Mouse (Mus musculus) hindbrain, postnatal 0 days (tissue): ENCODE data around the gene Krt32. TPM values are rescaled to one million over a fixed set of nuclear protein-coding genes. Genes with fewer than 3 reads are reported as not detected.

Source experiments
- ATAC-seq: fragments of 200-750 bp; cut with Nextera tagmentation; 2 replicates; pipeline ENCODE4 v1.8.0; 2017; ENCODE audit warnings: mild to moderate bottlenecking, moderate TSS enrichment, moderate library complexity
- DNase-seq: peaks from one replicate; pipeline ENCODE4 v3.0.0-alpha.2; 2015; ENCODE audit warnings: low spot score
- H3K27ac ChIP-seq: fragments of 300-500 bp; sonication (generic); 2 replicates; pipeline ENCODE4 v1.5.1; 2014; ENCODE audit warnings: mild to moderate bottlenecking
- H3K27me3 ChIP-seq: fragments of 300-500 bp; sonication (generic); 2 replicates; pipeline ENCODE4 v1.6.1; 2014; ENCODE audit warnings: low read length, mixed read lengths; ENCODE audit not compliant: insufficient read depth
- H3K36me3 ChIP-seq: fragments of 300-500 bp; sonication (generic); 2 replicates; pipeline ENCODE4 v1.6.1; 2014; ENCODE audit warnings: low read length, mixed read lengths; ENCODE audit not compliant: insufficient read depth
- H3K4me1 ChIP-seq: fragments of 300-500 bp; sonication (generic); 2 replicates; pipeline ENCODE4 v1.6.1; 2014; ENCODE audit warnings: antibody characterized with exemption, low read length, mixed read lengths; ENCODE audit not compliant: insufficient read depth
- H3K4me2 ChIP-seq: fragments of 300-500 bp; sonication (generic); 2 replicates; pipeline ENCODE4 v1.6.1; 2014; ENCODE audit warnings: low read depth, mild to moderate bottlenecking, low read length, moderate library complexity, mixed read lengths
- H3K4me3 ChIP-seq: fragments of 300-500 bp; sonication (generic); 2 replicates; pipeline ENCODE4 v1.5.1; 2014; ENCODE audit warnings: low read length
- H3K9ac ChIP-seq: fragments of 300-500 bp; sonication (generic); replicated peaks from 2 replicates; pipeline ENCODE4 v1.6.1; 2014; ENCODE audit warnings: mild to moderate bottlenecking, low read length, moderate library complexity, mixed read lengths
- H3K9me3 ChIP-seq: fragments of 300-500 bp; sonication (generic); 2 replicates; pipeline ENCODE4 v1.6.1; 2016; ENCODE audit warnings: low read length, mixed read lengths
- CTCF ChIP-seq: IDR thresholded peaks from 2 replicates; pipeline ENCODE4 v1.5.1; 2016; ENCODE audit warnings: antibody characterized with exemption, control low read depth, low read depth
- WGBS: fragments of 180-500 bp; shearing (Covaris S2); extraction: QIAGEN DNeasy Blood & Tissue Kit; methylation state at CpG from one replicate; pipeline ENCODE4 v1.1.7; 2014; 5-methylcytosine and 5-hydroxymethylcytosine counted together
- polyA plus RNA-seq: library from polyadenylated mRNA; unstranded; fragments of >200 nt; fragmentation: Nextera tagmentation; extraction: Ambion mirVana; gene quantifications from 2 replicates; pipeline ENCODE4 v1.2.1, GENCODE M21; 2015
- total RNA-seq: library from RNA; depleted of rRNA; stranded (reverse); fragments of >200 nt; gene quantifications from 2 replicates; pipeline ENCODE4 v1.2.3, GENCODE M21; 2014

The Krt32 gene
- total and polyA plus RNA-seq, 2 experiments from 2014 or later, result not detected

DNA sequence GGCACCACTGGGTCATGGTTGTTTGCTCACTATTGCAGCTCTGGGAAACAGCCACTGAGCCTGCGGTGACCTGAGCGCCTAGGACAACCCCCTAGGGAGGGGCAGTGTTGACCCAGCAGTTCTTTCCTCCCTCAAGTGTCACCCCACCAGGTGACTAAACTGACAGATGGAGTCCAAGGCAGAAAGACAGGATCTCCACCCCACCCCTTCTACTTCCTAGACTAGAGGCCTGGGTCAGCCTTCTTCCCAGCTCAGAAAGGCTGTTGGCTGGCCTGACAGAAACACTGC is 25.7 kb upstream of the Krt32 start:
- DNase-seq, result no peak
- no peaks in the 10 kb centered on the region for H3K4me1 ChIP-seq
- ATAC-seq, result no peak
- no peaks in the 10 kb centered on the region for H3K27me3 ChIP-seq
- no peaks in the 10 kb centered on the region for H3K9me3 ChIP-seq
- H3K4me3 ChIP-seq, result no peak overlapping the region
- no peaks in the 10 kb centered on the region for H3K36me3 ChIP-seq
- no peak for TF ChIP-seq CTCF
- no peak overlapping the region for H3K27ac ChIP-seq
- 58% methylated on average over 2 of the region's 2 CpGs for WGBS
- no peak overlapping the region for H3K9ac ChIP-seq
- H3K4me2 ChIP-seq, result no peak overlapping the region

- ATAC-seq, result no peak
- Histone ChIP-seq H3K27ac (no peak overlapping the region), H3K4me3 (no peak overlapping the region), H3K36me3 (no peaks in the 10 kb centered on the region), H3K9ac (no peak overlapping the region), H3K9me3 (no peaks in the 10 kb centered on the region), H3K4me1 (no peaks in the 10 kb centered on the region), H3K4me2 (no peak overlapping the region), H3K27me3 (no peaks in the 10 kb centered on the region)
- no peak for DNase-seq
- no peak for TF ChIP-seq CTCF
- WGBS, result 77% methylated on average over 11 of the region's 11 CpGs
These were observed 25.1 kb upstream of the Krt32 start for GRCm38 (mm10) chr11:100112935-100113741.

DNA sequence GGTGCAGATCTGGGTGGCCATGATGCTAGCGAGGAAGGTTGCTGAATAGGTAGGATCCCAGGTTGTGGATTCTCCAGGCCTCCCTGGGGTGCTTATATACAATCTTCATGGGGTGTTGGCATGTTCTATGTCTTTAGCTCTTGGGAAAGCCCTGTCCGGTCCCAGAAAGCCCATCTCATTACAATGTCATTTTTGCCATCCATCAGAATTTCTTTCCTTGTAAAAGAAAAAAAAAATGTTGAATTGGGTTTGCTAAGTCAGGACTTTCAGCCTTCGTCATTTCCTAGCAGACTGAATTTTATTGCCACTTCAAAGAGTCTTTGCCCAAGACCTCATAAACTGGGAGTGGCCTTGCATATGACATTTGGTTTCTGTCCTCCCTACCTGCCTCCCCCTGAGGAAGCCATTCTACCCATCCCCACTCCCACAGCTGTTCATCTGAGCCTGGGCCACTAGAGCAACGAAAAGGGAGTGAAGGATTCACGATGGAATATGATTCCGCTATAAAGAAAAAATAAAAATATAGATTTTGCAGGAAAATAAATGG is 17.6 kb upstream of the Krt32 start, which contains the start of gene Krt36:
TSS of gene Krt36 (minus strand) at position 51 of the 547 bp plus-strand sequence.
- Histone ChIP-seq H3K4me1 (no peaks in the 10 kb centered on the region), H3K9me3 (no peaks in the 10 kb centered on the region), H3K4me3 (no peak within 1 kb of the TSS), H3K36me3 (no peaks in the 10 kb centered on the region), H3K4me2 (no peak within 1 kb of the TSS), H3K27me3 (no peaks in the 10 kb centered on the region), H3K27ac (no peak within 1 kb of the TSS), H3K9ac (no peak within 1 kb of the TSS)
- DNase-seq (no peak), ATAC-seq (no peak)
- WGBS, result 88% methylated on average over 6 of the region's 6 CpGs
- no peak for TF ChIP-seq CTCF

GRCm38 (mm10) chr11:100102693-100103429 is 14.8 kb upstream of the Krt32 start:
- H3K36me3 ChIP-seq, result no peaks in the 10 kb centered on the region
- no peaks in the 10 kb centered on the region for H3K9me3 ChIP-seq
- TF ChIP-seq CTCF, result no peak
- ATAC-seq (no peak), DNase-seq (no peak)
- no peaks in the 10 kb centered on the region for H3K4me1 ChIP-seq
- H3K9ac ChIP-seq, result no peak overlapping the region
- no peak overlapping the region for H3K27ac ChIP-seq
- no peak overlapping the region for H3K4me2 ChIP-seq
- H3K27me3 ChIP-seq, result no peaks in the 10 kb centered on the region
- H3K4me3 ChIP-seq, result no peak overlapping the region
- 64% methylated on average over 15 of the region's 15 CpGs for WGBS

DNA sequence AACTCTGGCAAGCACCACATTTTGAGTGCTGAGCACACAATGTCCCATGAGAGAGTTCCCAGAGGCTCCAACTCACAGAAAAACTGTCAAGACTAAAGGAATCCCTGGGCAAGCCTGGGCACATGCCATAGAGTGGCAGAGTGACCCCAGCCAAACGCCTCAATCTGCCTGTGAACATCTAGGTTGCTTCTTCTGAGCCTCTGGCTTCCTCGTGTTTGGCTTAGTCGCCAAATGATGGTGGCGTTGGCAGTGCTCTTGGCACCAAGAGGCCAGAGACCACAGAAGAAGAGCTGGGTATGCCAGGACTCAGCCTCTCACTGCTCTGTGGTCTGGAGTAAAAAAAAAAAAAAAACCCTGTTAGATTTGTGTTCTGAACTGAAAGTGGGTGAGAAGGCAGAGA is 12.4 kb upstream of the Krt32 start:
- no peak overlapping the region for H3K9ac ChIP-seq
- no peak for ATAC-seq
- H3K4me2 ChIP-seq, result no peak overlapping the region
- H3K9me3 ChIP-seq, result no peaks in the 10 kb centered on the region
- no peaks in the 10 kb centered on the region for H3K4me1 ChIP-seq
- H3K27ac ChIP-seq, result no peak overlapping the region
- no peak for DNase-seq
- 77% methylated on average over 4 of the region's 4 CpGs for WGBS
- no peak for TF ChIP-seq CTCF
- no peaks in the 10 kb centered on the region for H3K27me3 ChIP-seq
- no peaks in the 10 kb centered on the region for H3K36me3 ChIP-seq
- no peak overlapping the region for H3K4me3 ChIP-seq

DNA sequence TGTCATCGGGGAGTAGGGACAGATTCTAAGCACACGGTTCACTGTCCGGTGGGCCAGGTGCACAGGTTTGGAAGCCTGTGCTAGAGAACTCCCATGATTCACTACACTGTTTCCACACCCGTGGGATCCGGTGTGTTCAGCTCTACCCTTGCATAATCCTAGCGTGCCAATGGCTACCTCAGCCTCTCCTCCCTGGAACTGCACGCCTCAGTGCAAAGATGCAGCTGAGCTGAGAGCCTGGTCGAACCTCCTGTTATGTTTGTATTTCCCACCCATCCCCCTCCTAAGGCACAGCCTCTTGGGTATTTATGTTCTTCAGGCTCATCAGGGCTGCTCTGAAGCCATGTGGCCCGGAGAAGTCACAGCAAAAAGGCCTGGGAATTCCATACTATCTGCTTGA is 9.8 kb upstream of the Krt32 start:
- no peaks in the 10 kb centered on the region for H3K4me1 ChIP-seq
- H3K27ac ChIP-seq, result no peak overlapping the region
- H3K4me2 ChIP-seq, result no peak overlapping the region
- H3K9ac ChIP-seq, result no peak overlapping the region
- no peaks in the 10 kb centered on the region for H3K9me3 ChIP-seq
- no peaks in the 10 kb centered on the region for H3K36me3 ChIP-seq
- ATAC-seq (no peak), DNase-seq (no peak)
- WGBS, result 76% methylated on average over 9 of the region's 9 CpGs
- no peak for TF ChIP-seq CTCF
- H3K4me3 ChIP-seq, result no peak overlapping the region
- H3K27me3 ChIP-seq, result no peaks in the 10 kb centered on the region

GRCm38 (mm10) chr11:100096141-100096540 is 8.1 kb upstream of the Krt32 start, which contains the start of gene Krt35:
Gene Krt35, minus strand, starts transcription at chr11:100096241.
- H3K27ac ChIP-seq, result no peak within 1 kb of the TSS
- no peaks in the 10 kb centered on the region for H3K36me3 ChIP-seq
- H3K27me3 ChIP-seq, result no peaks in the 10 kb centered on the region
- H3K9ac ChIP-seq, result no peak within 1 kb of the TSS
- no peaks in the 10 kb centered on the region for H3K4me1 ChIP-seq
- 83% methylated on average over 9 of the region's 9 CpGs for WGBS
- H3K4me2 ChIP-seq, result no peak within 1 kb of the TSS
- TF ChIP-seq CTCF, result no peak
- no peaks in the 10 kb centered on the region for H3K9me3 ChIP-seq
- DNase-seq (no peak), ATAC-seq (no peak)
- no peak within 1 kb of the TSS for H3K4me3 ChIP-seq
